Mouse (Mus musculus): ENCODE measurements around the gene Kif3b.
A peak's percentile ranks its signal among the peaks of the same experiment; 100 is the strongest.
"Not testable (repeated sequence)": the region's sequence is repeated elsewhere in the genome, so short reads cannot be mapped to it uniquely, and the experiment has no call there.

Kif3b gene

GRCm38 (mm10) chr2:153346221-153347182 lies 55.3 kb downstream of the Kif3b start:
- DNase-seq (ENCODE audit: low spot score in 2 of 2) = peak; percentile 51 to 66

GRCm38 (mm10) chr2:153347183-153347781 lies 56.1 kb downstream of the Kif3b start:
- no peak for DNase-seq (ENCODE audit: low spot score in 2 of 2)

GRCm38 (mm10) chr2:153348100-153348831 lies 57.1 kb downstream of the Kif3b start:
- no peak for DNase-seq (ENCODE audit: low spot score in 2 of 2)

GRCm38 (mm10) chr2:153350552-153351181 lies 59.5 kb downstream of the Kif3b start:
- peak; percentile 13 to 22 for DNase-seq (ENCODE audit: low spot score in 2 of 2)

GRCm38 (mm10) chr2:153354648-153355047 lies 63.4 kb downstream of the Kif3b start:
- DNase-seq (ENCODE audit: low spot score in 2 of 2) = no peak

GRCm38 (mm10) chr2:153356784-153357183 lies 65.6 kb downstream of the Kif3b start:
- no peak for DNase-seq (ENCODE audit: low spot score in 2 of 2)

- DNase-seq (ENCODE audit: low spot score in 2 of 2) = no peak
Measured at GRCm38 (mm10) chr2:153361101-153361710, 70.0 kb downstream of the Kif3b start.

GRCm38 (mm10) chr2:153364531-153364930 lies 73.3 kb downstream of the Kif3b start:
- DNase-seq (ENCODE audit: low spot score in 2 of 2) = not testable (repeated sequence)

- DNase-seq (ENCODE audit: low spot score in 2 of 2) = no peak
Measured at GRCm38 (mm10) chr2:153370871-153371270, 79.7 kb downstream of the Kif3b start.

- no peak for DNase-seq (ENCODE audit: low spot score in 2 of 2)
Measured at GRCm38 (mm10) chr2:153375380-153375779, 84.2 kb downstream of the Kif3b start.

- DNase-seq (ENCODE audit: low spot score in 2 of 2) = no peak
Measured at GRCm38 (mm10) chr2:153380479-153380878, 89.3 kb downstream of the Kif3b start.
